Mouse (Mus musculus) T-helper 2 cell (primary cell): ENCODE results near the gene Aldh3a1.

ENCODE experiments used
- in situ Hi-C: fragments of 300-600 bp; cut with MboI, MseI; formaldehyde crosslinking; loops from one replicate; pipeline ENCODE4 v1.15.1; 2025; ENCODE audit warnings: high pct_unique_total_duplicates

Gene Aldh3a1

DNA sequence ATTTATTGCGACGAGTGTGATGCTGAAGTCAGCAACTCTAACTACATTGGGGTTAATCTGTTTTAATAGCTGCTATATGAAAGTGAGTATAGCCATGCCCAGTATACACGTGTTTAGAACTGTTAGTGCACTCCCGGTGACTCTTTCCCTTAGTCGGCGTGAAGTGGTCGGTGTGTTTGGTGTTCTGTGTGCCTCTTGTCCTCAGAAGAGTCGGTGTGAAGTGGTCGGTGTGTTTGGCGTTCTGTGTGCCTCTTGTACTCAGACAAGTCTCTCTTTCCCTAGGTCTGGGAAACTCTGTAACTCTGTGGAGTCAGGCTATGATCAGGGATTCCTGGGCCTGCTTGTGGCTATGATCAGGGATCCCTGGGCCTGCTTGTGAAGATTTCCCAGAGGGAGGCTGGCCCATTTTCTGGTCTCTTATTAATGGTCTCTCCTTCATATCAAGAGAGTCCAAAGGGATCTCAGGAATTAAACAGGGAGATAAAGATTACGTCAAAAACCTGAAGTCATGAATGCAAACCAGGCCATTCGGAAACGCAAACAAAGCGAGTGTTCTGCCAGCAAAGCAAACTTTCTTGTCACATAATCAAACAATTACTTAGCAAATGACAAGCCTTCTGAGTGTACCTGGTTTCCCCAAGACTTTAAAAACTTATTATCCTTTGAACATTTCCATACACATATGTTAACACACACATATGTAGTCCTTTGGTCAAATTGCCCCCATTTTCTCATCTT lies 10.6 kb upstream of the Aldh3a1 start:
- in situ Hi-C loops, result no loop called here

- in situ Hi-C loops, result no loop called here
These were observed 9.4 kb upstream of the Aldh3a1 start for GRCm38 (mm10) chr11:61197935-61198334.

GRCm38 (mm10) chr11:61199620-61200362 lies 7.5 kb upstream of the Aldh3a1 start:
- in situ Hi-C loops, result loop anchor here (25.0 kb wide), 1 partner anchor 188 kb away; the partner anchor contains the start of gene Slc47a1

DNA sequence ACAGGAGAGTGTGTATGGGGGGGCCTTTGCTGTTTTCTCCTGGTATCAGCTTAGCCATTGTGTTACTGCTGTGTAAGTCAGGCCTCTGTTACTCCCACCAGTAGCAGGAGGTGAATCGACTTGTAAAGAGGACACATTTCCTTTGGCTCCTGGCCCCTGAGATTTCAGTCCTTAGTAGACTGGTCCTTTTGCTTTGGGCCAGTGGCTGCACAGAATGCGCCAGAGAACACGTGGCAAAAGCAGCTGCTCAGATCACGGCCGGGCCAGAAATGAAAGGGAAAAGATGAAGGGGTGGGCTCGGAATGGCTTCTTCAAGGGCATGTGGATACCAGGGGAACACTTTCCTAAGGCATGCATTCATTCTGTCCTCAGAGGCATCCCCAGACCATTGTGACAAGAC lies 5.2 kb upstream of the Aldh3a1 start:
- in situ Hi-C loops, result loop anchor here (25.0 kb wide), 1 partner anchor 185 kb away; the partner anchor contains the start of gene Slc47a1

- in situ Hi-C loops, result loop anchor here (25.0 kb wide), 1 partner anchor 184 kb away; the partner anchor contains the start of gene Slc47a1
These were observed 4.5 kb upstream of the Aldh3a1 start for GRCm38 (mm10) chr11:61202810-61203209.

DNA sequence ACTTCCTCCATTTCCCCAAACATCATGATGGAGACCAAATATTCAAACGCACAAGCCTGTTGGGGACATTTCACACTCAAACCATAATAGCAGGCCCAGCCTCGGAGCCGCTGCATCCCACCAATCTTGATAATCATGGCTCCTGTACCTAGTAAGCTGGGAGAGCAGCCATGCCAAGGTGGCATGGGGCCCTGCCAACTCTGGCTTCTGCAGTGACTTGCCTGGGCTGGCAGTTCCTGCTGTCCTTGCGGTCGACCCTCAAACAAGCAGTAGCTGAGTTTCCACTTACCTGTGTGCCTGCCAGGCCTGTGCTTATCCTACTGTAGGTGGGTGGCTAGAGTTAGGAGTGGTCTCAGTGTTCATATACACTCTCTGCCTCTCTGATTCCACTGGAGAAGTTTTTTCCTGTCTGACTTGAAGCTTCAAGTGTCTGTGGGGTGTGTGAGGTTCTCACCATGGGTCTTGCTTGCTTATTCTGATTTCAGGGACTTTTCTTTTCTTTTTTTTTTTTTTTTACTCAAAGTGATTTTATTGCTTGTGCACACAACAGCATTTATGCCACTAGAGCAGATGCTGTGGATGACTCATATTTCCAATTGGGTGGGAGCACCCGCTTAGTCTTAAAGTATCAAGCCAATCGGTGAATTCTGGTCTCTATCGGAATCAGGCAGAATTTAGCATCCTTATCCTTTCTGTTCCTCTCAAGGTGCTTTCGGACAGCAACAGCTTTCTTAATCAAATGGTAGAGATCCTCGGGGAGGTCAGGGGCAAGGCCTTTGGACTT lies 2.0 kb upstream of the Aldh3a1 start:
- in situ Hi-C loops, result loop anchor here (25.0 kb wide), 1 partner anchor 182 kb away; the partner anchor contains the start of gene Slc47a1

DNA sequence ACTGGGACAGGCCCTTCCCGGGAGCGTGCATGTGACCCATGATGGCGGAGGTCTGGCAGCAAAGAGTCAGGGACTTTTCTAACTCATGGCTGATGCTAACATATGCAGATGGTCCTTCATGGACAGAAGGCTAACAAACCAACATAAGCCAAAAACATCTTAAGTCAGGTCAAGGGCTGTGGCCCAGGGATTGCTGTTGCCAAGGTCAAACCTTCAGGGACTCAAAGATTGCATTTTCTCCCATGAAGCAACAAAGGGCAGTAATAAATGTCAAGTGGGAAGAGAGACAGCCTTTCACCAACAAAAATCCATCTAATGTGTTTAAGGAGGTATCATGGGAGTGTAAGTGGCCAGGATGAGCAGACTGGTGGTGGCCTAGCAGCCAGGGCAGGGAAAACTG lies 1.2 kb upstream of the Aldh3a1 start:
- in situ Hi-C loops, result loop anchor here (25.0 kb wide), 1 partner anchor 181 kb away; the partner anchor contains the start of gene Slc47a1

- in situ Hi-C loops, result loop anchor here (25.0 kb wide), 1 partner anchor 179 kb away; the partner anchor contains the start of gene Slc47a1
These were observed 979 bp downstream of the Aldh3a1 start for GRCm38 (mm10) chr11:61208316-61208715.

GRCm38 (mm10) chr11:61212102-61212501 lies 4.8 kb downstream of the Aldh3a1 start:
- in situ Hi-C loops, result loop anchor here (25.0 kb wide), 1 partner anchor 175 kb away; the partner anchor contains the start of gene Slc47a1

DNA sequence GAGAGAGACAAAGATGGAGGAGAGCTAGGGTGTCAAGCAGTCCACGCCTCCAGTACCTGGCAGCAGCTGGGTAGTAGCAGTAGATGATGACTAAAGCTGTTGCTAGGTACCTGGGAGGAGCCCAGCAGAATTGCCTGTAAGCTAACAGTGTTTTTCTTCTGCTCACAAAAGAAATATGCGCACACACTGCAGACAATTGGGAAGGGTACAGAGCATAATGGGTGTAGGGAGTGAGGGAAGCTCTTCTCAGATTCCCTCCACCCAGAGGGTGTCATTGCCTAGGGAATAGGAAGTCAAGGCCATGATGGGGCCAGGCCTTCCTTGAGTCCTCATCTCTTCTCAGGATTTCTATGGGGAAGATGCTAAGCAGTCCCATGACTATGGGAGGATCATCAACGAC lies 8.6 kb downstream of the Aldh3a1 start:
- in situ Hi-C loops, result loop anchor here (25.0 kb wide), 1 partner anchor 171 kb away; the partner anchor contains the start of gene Slc47a1

- in situ Hi-C loops, result loop anchor here (10.0 to 25.0 kb wide), 2 partner anchors 167 to 216 kb away; partner anchors contain the start of gene Slc47a1
These were observed 13.0 kb downstream of the Aldh3a1 start for GRCm38 (mm10) chr11:61220156-61220881.

DNA sequence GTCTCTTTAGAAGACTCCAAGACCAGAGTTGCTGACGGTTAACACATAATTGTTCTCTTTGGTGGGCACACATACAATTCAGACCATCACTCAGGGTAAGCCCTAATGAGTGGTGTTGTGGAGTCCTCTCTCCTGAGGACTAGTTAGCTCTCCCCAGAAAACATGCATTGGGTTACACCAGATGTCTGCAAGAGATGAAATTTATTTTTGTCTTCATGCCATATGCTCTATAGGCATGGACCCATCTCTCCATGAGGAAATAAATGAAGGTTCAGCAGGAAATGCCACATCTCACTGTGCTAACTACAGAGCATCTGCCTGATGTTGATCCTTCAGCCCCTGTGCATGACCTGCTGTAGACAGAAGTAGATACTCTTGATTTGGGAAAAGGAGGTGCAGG lies 14.7 kb downstream of the Aldh3a1 start:
- in situ Hi-C loops, result loop anchor here (10.0 to 25.0 kb wide), 2 partner anchors 165 to 217 kb away; partner anchors contain the start of gene Slc47a1

- in situ Hi-C loops, result loop anchor here (10.0 to 25.0 kb wide), 2 partner anchors 164 to 218 kb away; partner anchors contain the start of gene Slc47a1
These were observed 15.8 kb downstream of the Aldh3a1 start for GRCm38 (mm10) chr11:61222971-61223745.

DNA sequence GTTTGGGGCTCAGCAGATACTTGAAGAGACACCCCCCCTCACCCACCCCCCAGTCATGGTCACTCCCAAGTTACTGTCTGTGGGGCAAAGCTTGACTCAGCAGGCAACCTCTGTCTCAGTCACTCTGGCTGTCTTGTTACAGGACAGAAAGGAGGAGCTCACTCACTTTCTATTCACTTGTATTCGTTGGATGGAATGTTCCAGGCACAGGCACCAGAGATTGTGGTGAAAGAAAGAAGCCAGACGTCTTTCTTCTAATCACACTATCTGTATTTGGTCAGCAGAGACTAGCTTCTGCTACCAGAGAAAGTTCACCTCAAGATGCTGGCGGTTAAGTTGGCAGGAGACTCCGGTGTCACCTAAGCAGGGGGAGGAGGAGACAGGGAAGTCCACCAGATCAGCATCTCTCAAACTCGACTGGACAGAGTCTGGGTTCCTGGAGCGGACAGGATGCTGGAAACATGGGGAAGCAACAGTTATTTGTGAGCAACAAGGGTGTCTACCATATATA lies 17.0 kb downstream of the Aldh3a1 start:
- in situ Hi-C loops, result loop anchor here (10.0 to 25.0 kb wide), 2 partner anchors 163 to 219 kb away; partner anchors contain the start of gene Slc47a1

DNA sequence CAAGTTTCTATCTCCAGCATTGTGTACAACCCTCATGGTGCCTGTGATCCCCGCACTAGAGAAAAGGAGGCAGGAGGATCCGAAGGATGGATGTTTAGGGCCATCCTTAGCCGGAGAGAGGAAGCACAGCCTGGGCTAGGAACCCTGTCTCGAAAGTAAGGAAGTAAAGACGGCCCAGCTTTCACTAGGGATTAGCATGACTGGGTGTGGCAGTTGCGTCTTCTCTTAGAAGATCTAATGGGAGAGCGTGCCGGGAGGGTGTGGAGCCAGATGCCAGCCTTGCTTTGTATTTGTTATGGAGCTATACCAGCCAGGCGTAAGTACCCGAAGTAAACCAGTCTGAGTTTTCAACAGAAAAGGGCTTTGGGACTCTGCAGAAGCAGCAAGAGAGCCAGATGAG lies 17.6 kb downstream of the Aldh3a1 start:
- in situ Hi-C loops, result loop anchor here (10.0 to 25.0 kb wide), 2 partner anchors 162 to 220 kb away; partner anchors contain the start of gene Slc47a1

DNA sequence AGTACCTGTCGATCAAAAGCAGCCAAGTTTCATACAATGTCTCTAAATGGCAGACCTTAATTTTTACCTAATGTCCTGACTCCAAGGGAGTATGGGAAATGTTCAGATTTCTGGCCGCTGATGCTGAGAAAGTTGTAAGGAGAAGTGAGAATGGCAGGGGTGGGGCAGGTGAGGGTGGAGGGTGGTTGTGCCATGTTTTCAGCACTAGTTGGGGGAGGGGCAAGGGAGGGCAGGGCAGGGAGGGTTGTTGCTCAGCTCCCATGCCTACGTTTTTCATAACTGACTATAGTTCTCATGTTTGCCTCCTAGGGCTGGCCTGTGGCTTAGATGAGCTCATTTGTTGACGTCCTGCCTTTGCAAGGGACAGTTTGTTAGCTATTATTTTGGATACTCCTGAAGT lies 18.2 kb downstream of the Aldh3a1 start:
- in situ Hi-C loops, result loop anchor here (10.0 kb wide), 1 partner anchor 221 kb away; no protein-coding TSS in a partner anchor

GRCm38 (mm10) chr11:61225941-61226412 lies 18.6 kb downstream of the Aldh3a1 start:
- in situ Hi-C loops, result loop anchor here (10.0 kb wide), 1 partner anchor 221 kb away; no protein-coding TSS in a partner anchor

- in situ Hi-C loops, result loop anchor here (10.0 kb wide), 1 partner anchor 223 kb away; no protein-coding TSS in a partner anchor
These were observed 20.5 kb downstream of the Aldh3a1 start for GRCm38 (mm10) chr11:61227816-61228215.

GRCm38 (mm10) chr11:61228406-61228805 lies 21.1 kb downstream of the Aldh3a1 start:
- in situ Hi-C loops, result loop anchor here (10.0 kb wide), 1 partner anchor 224 kb away; no protein-coding TSS in a partner anchor
